Mouse (Mus musculus) induced T-regulatory cell, adult 2 months (primary cell): ENCODE data around the gene Orai3.
"Not testable (repeated sequence)": the region's sequence is repeated elsewhere in the genome, so short reads cannot be mapped to it uniquely, and the experiment has no call there.

ENCODE experiments used
- DNase-seq: peaks from one replicate; pipeline ENCODE4 v3.0.0-alpha.2; 2012; ENCODE audit warnings: low read depth

Gene Orai3

GRCm38 (mm10) chr7:127769651-127770038, at the start of gene Orai3:
Gene Orai3, plus strand, starts transcription at chr7:127769815.
- DNase-seq: peak; percentile 84

- DNase-seq: no peak
Observed at GRCm38 (mm10) chr7:127725490-127725889, 44.1 kb upstream of the Orai3 start.

GRCm38 (mm10) chr7:127725924-127726323, 43.7 kb upstream of the Orai3 start:
- no peak for DNase-seq

- DNase-seq: no peak
Observed at GRCm38 (mm10) chr7:127727898-127728297, 41.7 kb upstream of the Orai3 start.

GRCm38 (mm10) chr7:127730170-127730569, 39.4 kb upstream of the Orai3 start:
- DNase-seq: no peak

- not testable (repeated sequence) for DNase-seq
Observed at GRCm38 (mm10) chr7:127732066-127732465, 37.5 kb upstream of the Orai3 start, which contains the start of gene Ctf2. Gene Ctf2, minus strand, starts transcription at chr7:127732166.

- DNase-seq: peak; percentile 77
Observed at GRCm38 (mm10) chr7:127744366-127745045, 25.1 kb upstream of the Orai3 start, which contains the start of gene Fbxl19. Gene Fbxl19, plus strand, starts transcription at chr7:127744543.

- DNase-seq: peak; percentile 95
Observed at GRCm38 (mm10) chr7:127745251-127745651, 24.4 kb upstream of the Orai3 start.

GRCm38 (mm10) chr7:127745652-127746493, 23.7 kb upstream of the Orai3 start:
- peak; percentile 85 for DNase-seq

- peak; percentile 32 for DNase-seq
Observed at GRCm38 (mm10) chr7:127746494-127747491, 22.8 kb upstream of the Orai3 start.

- DNase-seq: peak; percentile 8
Observed at GRCm38 (mm10) chr7:127747559-127748234, 21.9 kb upstream of the Orai3 start.

GRCm38 (mm10) chr7:127748235-127748560, 21.4 kb upstream of the Orai3 start:
- DNase-seq: no peak

GRCm38 (mm10) chr7:127750131-127751127, 19.2 kb upstream of the Orai3 start:
- no peak for DNase-seq

GRCm38 (mm10) chr7:127751619-127752018, 18.0 kb upstream of the Orai3 start:
- DNase-seq: no peak

GRCm38 (mm10) chr7:127752069-127752468, 17.5 kb upstream of the Orai3 start:
- DNase-seq: no peak

GRCm38 (mm10) chr7:127753158-127753557, 16.5 kb upstream of the Orai3 start:
- no peak for DNase-seq

- DNase-seq: no peak
Observed at GRCm38 (mm10) chr7:127753741-127754140, 15.9 kb upstream of the Orai3 start.

- DNase-seq: no peak
Observed at GRCm38 (mm10) chr7:127759716-127760115, 9.9 kb upstream of the Orai3 start.

GRCm38 (mm10) chr7:127760478-127760877, 9.1 kb upstream of the Orai3 start:
- no peak for DNase-seq

- DNase-seq: peak; percentile 83
Observed at GRCm38 (mm10) chr7:127761026-127761425, 8.6 kb upstream of the Orai3 start.
